Mouse (Mus musculus): ENCODE results near the gene Shc2.

The Shc2 gene

DNA sequence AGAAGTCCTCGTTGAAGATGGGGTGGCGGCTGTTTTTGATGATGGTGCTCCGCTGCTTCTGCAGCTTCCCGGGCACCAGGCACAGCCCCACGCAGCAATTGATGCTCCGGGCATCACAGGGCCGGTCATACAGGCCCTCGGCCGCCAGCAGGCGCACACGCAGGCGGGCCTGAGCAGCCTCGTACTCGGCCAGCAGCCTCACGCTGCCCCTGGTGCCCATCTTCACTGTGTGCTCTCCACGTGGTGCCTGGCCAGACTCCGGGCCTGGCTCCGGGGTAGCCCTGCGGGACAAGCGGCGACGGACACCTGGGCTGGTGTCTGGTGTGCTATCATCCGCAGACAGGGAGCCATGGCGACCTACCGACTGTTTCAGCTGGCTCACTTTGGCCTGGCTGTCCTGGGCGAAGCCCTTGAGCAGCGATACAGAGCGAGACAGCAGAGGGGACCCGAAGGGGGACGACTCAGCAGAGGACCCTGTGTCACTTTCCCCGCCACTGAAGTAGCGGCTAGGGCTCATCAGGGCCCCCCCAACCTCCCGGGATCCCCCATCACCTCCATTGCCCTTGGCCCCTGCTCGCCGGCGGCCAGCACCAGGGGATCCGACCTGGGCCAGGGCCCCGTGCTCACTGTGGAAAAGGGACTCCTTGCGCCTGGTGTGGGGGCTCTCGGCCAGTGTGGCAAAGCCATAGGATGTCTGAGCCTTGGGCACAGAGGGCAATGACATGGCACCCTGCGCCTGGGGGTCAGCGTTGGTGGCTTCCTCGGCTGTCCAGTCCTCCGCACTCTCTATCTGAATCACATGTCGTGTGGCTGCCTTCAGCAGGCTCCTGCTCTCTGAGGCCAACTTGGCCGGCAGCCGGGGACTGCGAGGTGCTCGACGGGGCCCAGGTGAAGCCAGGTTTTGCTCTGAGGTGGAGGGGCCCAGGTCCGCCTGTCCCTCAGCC is 25.3 kb downstream of the Shc2 start:
- no peak for DNase-seq

DNA sequence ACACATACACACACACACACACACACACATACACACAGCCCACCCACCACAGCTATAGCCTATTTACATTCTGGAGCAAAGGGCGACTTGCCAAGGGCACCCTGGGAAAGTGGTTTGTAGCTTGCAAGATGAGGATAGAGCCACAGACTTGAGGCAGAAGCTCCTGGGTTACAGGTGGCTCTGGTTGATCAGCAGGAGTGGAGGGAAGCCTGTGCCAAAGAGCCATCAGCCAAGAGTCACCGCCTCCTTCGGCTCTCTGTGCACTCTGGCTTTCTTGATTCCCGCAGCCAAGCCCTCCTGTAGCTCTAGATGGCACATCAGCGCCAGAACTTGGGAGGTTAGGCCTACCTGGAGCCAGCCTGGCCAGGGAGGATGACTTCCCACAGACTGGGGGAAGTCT is 26.4 kb downstream of the Shc2 start:
- no peak for DNase-seq

DNA sequence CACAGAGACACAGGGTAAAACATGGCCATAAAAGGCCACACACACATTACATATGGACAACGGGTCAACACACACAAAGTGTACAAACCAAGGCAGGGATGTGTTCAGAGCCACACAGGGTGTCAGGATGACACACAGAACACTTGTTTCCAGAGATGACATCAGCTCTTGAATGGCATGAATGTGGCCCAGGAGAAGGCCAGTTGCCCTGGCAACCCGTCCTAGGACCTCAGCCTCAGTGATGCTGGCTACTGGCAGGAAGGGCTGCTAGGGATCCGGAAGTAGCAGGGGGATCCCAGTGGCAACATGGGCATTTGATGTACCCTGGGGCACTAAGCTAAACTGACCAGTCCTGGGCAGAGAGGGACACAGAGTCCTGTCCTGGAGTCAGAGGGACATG is 28.4 kb downstream of the Shc2 start:
- no peak for DNase-seq

DNA sequence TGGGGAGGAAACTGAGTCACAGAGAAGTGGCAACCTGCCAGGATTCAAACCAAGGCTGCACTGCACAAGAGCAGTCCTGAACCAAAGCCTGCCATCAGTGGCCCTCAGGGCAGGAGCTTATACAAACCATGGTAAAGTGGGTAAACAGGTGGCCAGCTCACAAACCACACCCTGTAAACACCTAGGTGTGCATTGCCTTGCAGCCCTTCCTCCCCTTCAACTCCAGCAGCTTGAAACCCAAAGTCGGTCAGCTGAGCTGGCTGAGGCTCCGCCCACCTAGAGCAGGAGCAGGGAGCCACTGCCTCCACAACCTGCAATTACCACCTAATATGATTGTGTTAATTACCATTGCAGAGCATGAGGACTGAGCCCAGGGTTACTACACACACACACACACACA is 29.8 kb downstream of the Shc2 start:
- DNase-seq: no peak

DNA sequence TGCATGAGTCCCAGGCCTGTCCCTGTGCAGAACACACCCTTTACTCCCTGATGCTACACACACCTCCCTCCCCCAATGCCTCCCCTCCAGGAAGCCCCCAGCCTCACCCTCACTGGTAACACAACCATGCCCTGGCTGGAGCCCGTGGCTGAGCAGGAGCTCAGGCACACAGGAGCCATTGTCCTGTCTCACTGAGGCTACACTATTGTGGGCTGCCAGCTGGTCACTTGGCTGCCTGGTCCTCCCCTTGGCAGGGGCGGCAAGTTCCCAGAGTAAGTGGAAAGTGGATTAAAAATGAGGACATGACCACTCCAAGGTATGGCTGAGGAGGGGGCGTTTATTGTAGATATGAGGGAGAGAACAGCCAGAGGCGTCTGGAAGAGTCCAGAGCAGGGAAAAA is 31.2 kb downstream of the Shc2 start:
- DNase-seq: no peak

DNA sequence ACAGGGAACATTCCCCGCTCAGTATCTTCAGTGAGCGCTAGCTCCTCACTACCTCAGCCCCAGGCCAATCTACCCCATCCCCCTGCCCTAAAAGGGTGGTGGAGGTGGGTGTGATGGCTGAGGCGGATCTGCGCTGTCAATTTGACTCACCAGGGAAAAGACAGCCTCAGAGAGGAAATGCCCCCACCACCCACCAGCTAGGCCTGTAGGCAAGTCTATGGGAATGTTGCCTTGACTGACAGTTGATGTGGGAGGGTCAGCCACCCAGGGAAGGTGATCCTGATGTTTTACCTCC is 39.8 kb downstream of the Shc2 start:
- DNase-seq: no peak

DNA sequence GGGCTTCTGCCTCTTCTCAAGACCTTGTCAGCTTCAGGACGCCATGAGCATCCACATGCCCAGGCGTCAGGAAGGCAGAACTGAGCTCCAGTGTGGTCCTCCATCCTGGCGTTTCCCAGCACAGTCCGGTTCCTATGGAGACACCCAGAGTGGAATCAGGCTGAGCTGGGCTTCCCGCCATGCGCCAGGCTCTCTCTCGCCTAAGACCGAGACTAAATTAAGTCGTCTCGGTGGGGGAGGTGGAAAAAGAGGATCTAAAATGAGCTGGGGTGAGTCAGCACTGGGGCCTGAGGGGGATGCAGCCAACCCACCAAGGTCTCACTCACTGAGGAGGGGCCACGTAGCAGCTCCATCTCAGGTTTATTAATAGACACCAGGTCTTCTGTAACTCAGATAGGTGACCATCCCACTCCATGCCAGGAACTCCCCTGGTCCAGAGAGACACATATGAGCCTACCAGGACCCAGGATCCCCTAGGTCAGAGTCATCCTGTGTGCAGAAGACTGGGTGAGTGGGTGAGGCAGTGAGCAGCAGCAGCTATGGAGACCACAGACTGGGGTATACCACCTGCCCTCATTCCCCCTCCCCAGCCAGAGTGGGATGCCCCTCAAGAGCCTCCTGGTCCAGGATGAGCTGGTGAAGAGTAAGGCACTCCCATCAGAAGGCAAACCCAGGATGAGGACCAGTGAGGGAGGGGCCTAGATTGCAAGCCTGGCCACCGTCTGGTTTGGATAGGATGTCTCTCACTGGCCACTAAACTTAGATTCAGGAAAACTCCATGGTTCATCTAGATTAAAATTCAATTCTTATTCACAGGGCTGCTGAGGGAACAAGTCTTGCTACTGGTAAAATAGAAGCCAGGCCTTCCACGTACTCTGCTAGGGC is 40.4 kb downstream of the Shc2 start:
- no peak for DNase-seq

DNA sequence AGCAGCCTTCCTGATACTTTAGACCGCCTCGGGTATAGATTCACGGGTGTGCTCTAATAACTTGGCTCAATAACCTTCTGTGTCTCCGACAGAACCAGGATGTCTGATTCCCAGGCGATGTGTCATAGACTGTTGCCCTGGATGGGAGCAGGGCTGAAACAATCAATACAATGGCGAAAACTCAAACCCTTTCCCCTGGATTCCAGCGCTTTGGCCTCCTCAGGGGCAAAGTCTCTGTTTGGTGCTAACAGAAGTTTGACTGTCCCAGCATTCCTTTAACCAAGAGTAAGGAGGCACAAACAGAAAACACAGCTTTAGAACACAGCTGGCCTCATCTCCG is 42.2 kb downstream of the Shc2 start:
- DNase-seq: no peak

DNA sequence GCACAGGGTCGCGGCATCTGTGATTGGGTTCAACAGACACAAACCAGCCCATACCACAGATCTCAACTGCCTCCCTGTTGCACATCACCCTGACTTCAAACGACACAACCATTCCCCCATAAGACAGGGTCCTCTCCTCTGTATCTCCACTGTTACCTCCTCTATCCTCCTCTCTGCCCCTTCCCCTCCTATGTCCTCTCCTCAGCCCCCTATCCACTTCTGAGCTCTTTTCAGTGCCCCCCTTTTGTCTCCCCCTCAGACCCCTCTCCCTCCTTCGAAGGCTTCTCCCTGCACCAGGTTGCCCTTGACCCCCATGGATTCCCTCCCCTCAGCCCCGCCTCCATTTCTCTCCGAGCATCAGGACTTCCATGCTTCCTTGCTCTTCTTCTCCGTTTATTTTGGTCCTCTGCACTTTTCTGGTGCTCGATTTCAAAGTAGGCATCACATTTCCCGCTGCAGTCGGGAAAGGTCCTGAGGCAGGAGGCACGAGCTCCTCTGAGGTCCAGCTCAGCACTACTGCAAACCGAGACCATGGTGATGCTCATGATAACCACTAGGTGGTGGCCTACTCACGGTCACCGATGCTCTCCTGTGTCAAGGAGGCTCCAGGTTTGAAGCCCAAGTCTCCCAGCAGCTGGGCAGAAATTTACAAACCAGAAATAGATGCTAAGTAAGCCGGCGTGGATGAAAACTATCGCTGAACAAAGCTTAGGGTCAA is 42.7 kb downstream of the Shc2 start:
- DNase-seq: no peak

DNA sequence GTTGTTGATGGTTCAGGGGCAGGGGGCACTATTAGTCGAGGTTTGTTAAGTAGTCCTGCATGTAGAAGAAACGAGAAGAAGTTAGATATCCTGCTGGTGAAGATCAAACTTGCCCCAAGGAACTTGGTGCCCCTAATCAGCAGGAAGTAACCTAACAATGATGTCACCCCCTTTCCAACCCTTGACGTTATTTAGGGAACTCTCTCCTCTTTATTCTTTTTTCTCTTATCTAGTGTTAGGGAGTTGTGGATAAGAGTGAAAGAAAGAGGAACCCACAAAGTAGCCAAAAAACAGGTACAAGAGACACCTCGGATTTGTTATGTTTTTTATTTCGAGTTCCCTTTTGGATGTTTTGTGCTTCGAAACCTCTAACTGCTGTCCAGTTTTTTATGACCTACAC is 43.6 kb downstream of the Shc2 start:
- no peak for DNase-seq

DNA sequence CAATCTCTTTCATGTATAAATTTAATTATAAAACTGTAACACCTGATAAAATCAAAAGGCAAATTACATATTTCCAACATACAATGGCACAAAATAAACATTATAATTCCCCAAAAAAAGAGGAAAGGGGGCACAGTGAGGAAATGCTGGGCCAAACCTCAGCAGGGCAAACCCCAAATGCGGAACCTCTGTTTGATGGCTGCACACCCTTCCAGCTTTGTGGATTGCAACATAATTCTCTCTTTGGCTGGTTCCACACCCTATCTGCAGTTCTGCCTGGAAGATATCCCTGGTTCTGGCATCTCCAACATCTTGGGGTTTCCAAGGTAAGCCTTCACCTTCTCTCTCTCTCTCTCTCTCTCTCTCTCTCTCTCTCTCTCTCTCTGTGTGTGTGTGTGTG is 47.0 kb downstream of the Shc2 start:
- no peak for DNase-seq

DNA sequence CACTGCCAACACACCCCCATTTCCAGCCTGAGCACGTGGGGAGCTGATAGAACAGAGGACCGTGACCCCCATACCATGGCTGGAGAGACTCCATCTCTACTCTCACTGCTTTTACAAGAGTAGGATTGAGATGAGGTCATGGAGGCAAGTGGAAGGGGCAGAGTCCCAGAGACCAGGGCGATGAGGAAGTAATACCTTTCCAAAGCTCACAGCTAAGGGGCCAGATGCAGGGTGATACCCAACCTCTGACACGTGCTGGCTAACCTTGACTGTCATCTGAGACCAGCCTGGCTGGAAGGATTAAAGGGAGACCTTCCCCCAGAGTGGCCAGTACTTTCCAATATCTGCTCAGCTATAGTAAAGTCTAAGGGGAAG is 50.0 kb downstream of the Shc2 start:
- DNase-seq: no peak

DNA sequence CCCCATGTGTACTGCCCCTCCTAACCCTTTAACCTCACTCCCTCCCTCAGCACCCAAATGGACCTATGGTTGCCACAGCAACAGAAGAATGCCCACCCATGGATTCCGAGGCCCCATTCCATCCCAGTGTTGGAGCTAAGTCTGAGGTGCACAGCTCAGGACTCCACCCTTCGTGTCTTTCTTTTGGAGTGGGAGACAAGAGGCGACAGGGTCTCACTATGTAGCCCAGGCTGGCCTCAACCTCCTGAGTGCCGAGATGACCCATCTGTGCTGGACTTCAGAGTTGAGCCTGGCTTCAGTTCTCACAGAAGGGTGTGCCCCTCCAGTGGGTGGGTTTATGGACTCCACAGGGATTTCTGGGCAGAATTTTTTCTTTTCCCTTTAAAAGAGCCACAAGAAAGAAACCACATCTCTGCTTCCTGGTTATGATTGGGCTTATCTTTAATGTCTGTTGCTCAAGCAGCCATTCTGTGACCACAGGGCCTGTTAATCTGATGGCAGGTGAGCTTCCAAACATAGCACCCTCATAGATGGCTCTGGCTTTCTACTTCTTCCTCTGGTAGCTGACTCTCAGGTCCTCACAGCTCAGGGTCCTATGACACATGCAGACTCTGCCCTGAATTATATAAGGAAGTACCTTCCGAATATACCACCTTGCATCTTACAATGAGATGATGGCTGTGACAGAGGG is 50.5 kb downstream of the Shc2 start, which contains the start of gene Theg:
Gene Theg, minus strand, starts transcription at position 271 of the 691 bp plus-strand sequence.
- DNase-seq: peak; percentile 87

DNA sequence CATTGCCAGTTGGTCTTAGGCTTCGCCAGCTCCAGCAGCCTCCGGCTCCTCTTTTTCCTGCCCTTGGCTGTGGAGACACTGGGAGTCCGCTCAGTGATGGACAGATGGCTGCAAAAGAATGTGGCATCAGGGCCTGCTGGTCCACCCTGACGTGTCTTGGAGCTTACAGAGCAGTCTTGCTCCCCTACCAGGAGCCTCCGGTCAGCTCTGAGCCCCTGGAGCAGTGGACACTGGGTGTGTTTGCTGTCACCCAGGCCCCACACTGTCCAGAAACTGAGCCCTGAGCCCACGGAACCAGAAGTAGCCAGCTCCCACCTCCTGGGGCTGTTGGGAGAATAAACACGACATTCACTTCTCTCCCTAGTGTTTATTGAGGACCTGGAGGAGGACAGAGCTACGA is 51.5 kb downstream of the Shc2 start:
- peak; percentile 66 for DNase-seq

DNA sequence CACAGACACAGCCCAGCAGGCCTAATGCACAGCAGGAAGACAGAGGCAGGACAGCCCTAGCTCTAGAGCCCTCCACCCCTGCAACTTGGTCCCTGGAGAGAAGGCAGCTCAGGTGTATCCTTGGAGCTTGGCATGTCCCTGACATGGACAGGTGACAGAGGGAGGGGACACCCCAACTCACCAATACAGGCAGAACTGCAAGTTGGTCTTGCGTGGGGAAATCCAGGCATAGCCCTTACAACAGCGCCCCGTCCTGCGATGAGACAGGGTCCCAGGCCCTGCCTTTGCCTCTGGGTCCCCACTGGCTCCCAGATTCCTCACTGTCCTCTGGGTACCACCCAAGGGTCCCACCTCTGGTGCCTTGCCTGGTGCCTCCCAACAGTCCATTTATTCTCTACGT is 52.0 kb downstream of the Shc2 start:
- DNase-seq: peak; percentile 81

DNA sequence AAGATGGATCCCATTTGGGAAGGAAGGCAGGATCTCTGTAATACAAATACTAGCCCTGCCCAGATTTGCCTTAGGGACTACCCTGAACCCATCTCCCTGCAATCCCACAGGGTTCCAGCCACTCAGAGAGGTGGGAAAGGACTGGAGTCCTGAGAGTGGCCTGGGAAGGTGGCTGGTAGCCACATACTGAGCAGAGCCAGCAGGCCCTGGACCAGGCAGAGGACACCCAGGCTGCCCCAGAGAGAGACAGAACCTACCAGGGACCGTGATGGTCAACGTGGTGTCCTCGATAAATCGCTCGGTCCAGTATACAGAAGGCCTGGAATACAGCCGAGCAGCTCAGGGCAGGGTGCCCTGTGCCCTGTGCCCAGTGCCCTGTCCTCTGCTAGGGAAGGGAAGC is 52.6 kb downstream of the Shc2 start:
- peak; percentile 88 for DNase-seq

DNA sequence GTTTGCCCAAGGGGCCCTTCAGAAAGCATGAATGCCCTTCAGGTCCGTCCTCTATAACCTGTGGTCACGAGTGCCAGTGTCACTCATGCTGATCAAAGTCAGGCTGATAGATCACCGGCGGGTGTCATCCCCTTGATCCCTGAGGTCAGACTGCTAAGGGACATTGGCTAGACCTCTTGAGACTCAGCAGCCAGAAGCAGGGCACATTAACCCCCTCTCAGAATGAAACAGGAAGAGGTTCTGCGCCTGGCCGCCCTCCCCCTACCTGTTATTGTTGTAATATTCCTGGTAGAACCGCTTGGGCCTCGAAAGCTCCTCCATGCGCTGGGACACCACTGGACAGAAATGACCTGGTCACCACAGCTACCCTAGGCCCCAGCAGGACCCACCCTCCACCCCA is 53.3 kb downstream of the Shc2 start:
- peak; percentile 84 for DNase-seq

DNA sequence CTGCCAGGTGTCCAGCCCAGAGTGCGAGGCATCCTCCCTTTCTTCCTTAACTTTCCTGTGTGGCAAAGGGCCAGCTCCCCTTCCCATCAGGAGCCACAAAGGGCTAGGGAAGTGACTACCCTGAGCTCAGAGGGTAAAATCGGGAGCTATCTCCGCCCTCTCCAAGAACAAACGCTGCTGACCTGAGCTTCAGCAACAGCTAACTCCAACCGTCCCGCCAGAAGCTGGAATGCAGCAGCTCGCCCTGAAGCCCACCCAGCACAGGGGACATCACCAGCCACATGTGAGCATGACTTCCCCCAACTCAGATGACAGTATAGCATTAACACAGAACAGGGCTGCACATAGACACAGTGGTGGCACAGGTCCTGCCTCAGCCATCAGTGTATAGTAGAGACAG is 53.7 kb downstream of the Shc2 start:
- no peak for DNase-seq

DNA sequence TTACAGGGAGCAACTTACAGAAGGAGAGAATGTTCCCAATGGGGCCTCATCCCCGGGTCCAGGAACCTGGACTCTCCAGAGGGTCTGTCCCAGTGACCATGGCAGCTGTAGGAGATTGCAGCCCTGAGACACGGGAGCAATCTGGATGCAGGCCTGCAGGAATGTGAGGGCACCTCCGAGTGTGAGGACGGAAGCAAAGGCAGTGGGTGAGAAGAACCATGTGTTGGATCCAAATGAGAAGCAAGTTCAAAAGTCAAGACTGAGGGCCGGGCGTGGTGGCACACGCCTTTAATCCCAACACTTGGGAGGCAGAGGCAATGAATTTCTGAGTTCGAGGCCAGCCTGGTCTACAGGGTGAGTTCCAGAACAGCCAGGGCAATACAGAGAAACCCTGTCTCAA is 56.2 kb downstream of the Shc2 start:
- peak; percentile 82 for DNase-seq

DNA sequence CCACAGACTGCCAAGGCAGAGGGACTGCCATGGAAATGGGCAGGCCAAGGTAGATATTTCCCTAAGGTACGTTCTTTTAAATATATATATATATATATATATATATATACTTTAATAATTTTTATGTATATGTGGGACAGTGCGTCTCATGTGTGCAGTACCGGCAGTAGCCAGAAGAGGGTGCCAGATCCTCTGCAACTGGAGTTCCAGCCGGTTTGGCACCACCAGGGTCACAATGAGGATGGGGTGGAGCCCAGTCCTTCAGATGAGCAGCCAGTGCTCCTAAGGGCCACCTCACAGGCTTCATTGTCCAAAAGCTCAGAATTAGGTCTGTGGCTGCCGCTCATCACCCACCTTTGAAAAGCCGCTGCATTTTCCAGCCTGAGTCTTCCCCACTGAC is 56.9 kb downstream of the Shc2 start:
- DNase-seq: peak; percentile 50

DNA sequence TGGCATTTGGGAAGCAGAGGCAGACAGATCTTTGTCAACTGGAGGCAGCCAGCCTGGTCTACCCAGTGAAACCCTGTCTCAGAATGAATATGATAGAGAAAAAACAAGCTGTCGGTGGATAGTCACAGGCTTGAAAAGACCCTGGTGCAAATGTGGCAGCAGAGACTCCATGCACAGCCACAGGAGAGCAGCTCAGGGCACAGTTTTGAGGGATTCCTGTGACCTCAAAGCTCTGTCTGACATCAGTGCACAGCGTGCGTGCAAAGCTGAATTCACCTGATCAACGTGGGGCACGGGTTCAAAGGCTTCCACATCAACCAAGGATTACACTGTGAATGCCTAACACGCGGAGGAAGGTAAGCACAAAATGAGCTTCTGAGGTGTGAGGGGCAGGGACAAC is 57.4 kb downstream of the Shc2 start:
- peak; percentile 72 for DNase-seq

DNA sequence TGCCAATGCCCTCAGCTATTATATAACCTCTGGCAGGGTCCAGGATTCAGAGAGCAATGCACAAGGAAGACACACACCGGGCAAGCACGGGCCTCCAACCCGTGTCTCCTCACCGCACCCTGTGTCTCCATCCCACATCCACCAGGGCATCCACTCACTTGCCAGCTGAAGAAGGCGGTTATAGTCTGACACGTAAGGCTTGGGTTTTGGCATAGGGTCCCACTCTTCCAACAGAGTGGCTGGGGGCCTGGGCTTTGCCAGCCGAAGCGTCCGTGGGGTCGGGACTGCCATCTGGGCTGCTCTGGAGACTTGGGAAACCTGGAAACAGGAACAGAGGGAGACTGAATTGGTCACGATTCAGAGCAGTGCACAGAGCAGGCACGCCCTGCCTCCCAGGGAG is 57.9 kb downstream of the Shc2 start:
- peak; percentile 74 for DNase-seq

DNA sequence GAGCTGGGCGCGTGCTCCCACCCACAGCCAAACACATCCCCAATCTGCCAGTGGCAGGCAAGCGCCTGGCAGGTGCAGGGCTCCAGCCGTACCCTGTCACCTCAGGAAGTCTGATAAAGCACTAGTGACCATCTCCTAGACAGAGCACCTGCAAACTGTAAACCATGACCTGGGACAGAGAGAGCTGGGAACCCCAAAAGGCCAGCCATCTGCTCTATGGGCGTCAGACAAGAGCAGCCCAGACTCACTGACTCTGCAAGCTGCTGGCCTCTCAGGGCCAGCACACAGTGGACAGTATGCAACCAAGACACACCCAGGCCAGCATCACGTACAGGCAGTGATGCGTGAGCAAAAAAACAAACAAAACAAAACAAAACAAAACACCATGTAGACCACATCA is 58.8 kb downstream of the Shc2 start:
- DNase-seq: peak; percentile 73

Data from heart, adult 11 months (tissue).